In genomic region chr9:23223549-23224077, GRCm38 (mm10) we compare ENCODE assay signal across 8 mouse cellular contexts. TPM values are rescaled to one million over a fixed set of nuclear protein-coding genes. Genes with fewer than 3 reads are reported as not detected.
DNase-seq lines count a peak whose midpoint lies in the region; ATAC-seq and TF ChIP-seq lines count a peak whose summit lies in the region.

No protein-coding gene starts in this region.

- intact Hi-C loops in heart, postnatal 10 days (cut with DNase I) = no loop called here

- peaks cover 2 to 8% of the 10 kb centered on the region in 2 experiments for H3K4me1 ChIP-seq in heart, embryonic 14.5 days (ENCODE audit: control insufficient read depth in 2 of 2, insufficient read depth in 2 of 2, low read length in 2 of 2)
- H3K4me1 ChIP-seq in embryonic facial prominence, embryonic 13.5 days = peaks cover 22% of the 10 kb centered on the region
- H3K4me1 ChIP-seq in limb, embryonic 14.5 days (ENCODE audit: control insufficient read depth, insufficient read depth, low read length) = peaks cover 15% of the 10 kb centered on the region
- H3K4me1 ChIP-seq in stomach, embryonic 14.5 days (ENCODE audit: control insufficient read depth, insufficient read depth, low read length) = no peaks in the 10 kb centered on the region

- peak overlapping the region; percentile 79 for H3K9ac ChIP-seq in heart, embryonic 14.5 days (ENCODE audit: low read length)
- peak overlapping the region; percentile 83 for H3K9ac ChIP-seq in embryonic facial prominence, embryonic 13.5 days
- H3K9ac ChIP-seq in limb, embryonic 14.5 days (ENCODE audit: low read depth, low read length, severe bottlenecking) = peak overlapping the region; percentile 70
- H3K9ac ChIP-seq in stomach, embryonic 14.5 days (replicated peaks; ENCODE audit: low read depth, low read length) = peak overlapping the region; percentile 57; the same call in 1 of the 2 replicates

- H3K4me3 ChIP-seq in heart, embryonic 14.5 days (ENCODE audit: control insufficient read depth in 1 of 2, insufficient read depth in 1 of 2, low read depth in 1 of 2, low read length in 2 of 2) = peak overlapping the region; percentile 81 to 94
- peak overlapping the region; percentile 48 for H3K4me3 ChIP-seq in C2C12 (ENCODE audit: insufficient read depth, poor library complexity, severe bottlenecking)
- peak overlapping the region; percentile 70 for H3K4me3 ChIP-seq in embryonic facial prominence, embryonic 13.5 days
- peak overlapping the region; percentile 70 for H3K4me3 ChIP-seq in limb, embryonic 14.5 days (replicated peaks; ENCODE audit: low read length)
- peak overlapping the region; percentile 65 for H3K4me3 ChIP-seq in stomach, embryonic 14.5 days (ENCODE audit: low read depth, low read length)

- H3K79me3 ChIP-seq in C2C12 (ENCODE audit: low read depth) = no peaks in the 10 kb centered on the region

- H3K9me3 ChIP-seq in heart, embryonic 14.5 days (ENCODE audit: control insufficient read depth, low read length) = no peaks in the 10 kb centered on the region
- H3K9me3 ChIP-seq in embryonic facial prominence, embryonic 13.5 days = no peaks in the 10 kb centered on the region
- no peaks in the 10 kb centered on the region for H3K9me3 ChIP-seq in limb, embryonic 14.5 days (ENCODE audit: control insufficient read depth, low read length)
- H3K9me3 ChIP-seq in stomach, embryonic 14.5 days (ENCODE audit: control insufficient read depth, low read depth, low read length) = no peaks in the 10 kb centered on the region

- peaks cover 20% of the 10 kb centered on the region for H3K27me3 ChIP-seq in heart, embryonic 14.5 days (ENCODE audit: control insufficient read depth, insufficient read depth, low read length)
- no peaks in the 10 kb centered on the region for H3K27me3 ChIP-seq in C2C12 (ENCODE audit: control insufficient read depth, insufficient read depth, insufficient read length)
- H3K27me3 ChIP-seq in embryonic facial prominence, embryonic 13.5 days = peaks cover 75% of the 10 kb centered on the region
- H3K27me3 ChIP-seq in limb, embryonic 14.5 days (ENCODE audit: control insufficient read depth, insufficient read depth, low read length) = peaks cover 27% of the 10 kb centered on the region; the same call in 1 of the 2 replicates
- peaks cover 13% of the 10 kb centered on the region; the same call in 1 of the 2 replicates for H3K27me3 ChIP-seq in stomach, embryonic 14.5 days (ENCODE audit: control insufficient read depth, insufficient read depth, low read length)

- no peak for TF ChIP-seq CTCF in C2C12 (IDR thresholded peaks at IDR 0.05; ENCODE audit: control insufficient read depth, insufficient read depth, insufficient read length)

- DNase-seq in heart, postnatal 10 days = no peak
- no peak for DNase-seq in limb, embryonic 14.5 days (ENCODE audit: low spot score)
- DNase-seq in thymus, postnatal 25 days = no peak
- no peak for DNase-seq in testis, postnatal 10 days (ENCODE audit: low spot score)

- H3K4me2 ChIP-seq in heart, embryonic 14.5 days (ENCODE audit: low read length) = peak overlapping the region; percentile 97
- H3K4me2 ChIP-seq in embryonic facial prominence, embryonic 13.5 days = peak overlapping the region; percentile 97
- peak overlapping the region; percentile 96 for H3K4me2 ChIP-seq in limb, embryonic 14.5 days (replicated peaks; ENCODE audit: low read depth, low read length, severe bottlenecking)
- H3K4me2 ChIP-seq in stomach, embryonic 14.5 days (replicated peaks; ENCODE audit: low read depth, low read length) = peak overlapping the region; percentile 96

- peak overlapping the region in 1 of 2 experiments; percentile 67; a peak in 2 of 4 replicates for H3K27ac ChIP-seq in heart, embryonic 14.5 days (replicated peaks in 1 of 2; ENCODE audit: control insufficient read depth in 1 of 2, insufficient read depth in 1 of 2, low read depth in 2 of 2, low read length in 2 of 2)
- peak overlapping the region; percentile 81; the same call in 1 of the 2 replicates for H3K27ac ChIP-seq in embryonic facial prominence, embryonic 13.5 days
- peak overlapping the region; percentile 67 for H3K27ac ChIP-seq in limb, embryonic 14.5 days (replicated peaks; ENCODE audit: low read depth, low read length)
- H3K27ac ChIP-seq in stomach, embryonic 14.5 days (ENCODE audit: low read length) = no peak overlapping the region

- H3K36me3 ChIP-seq in heart, embryonic 14.5 days (ENCODE audit: control insufficient read depth, insufficient read depth, low read length) = no peaks in the 10 kb centered on the region
- no peaks in the 10 kb centered on the region for H3K36me3 ChIP-seq in C2C12 (ENCODE audit: control insufficient read depth, insufficient read depth)
- no peaks in the 10 kb centered on the region for H3K36me3 ChIP-seq in embryonic facial prominence, embryonic 13.5 days
- H3K36me3 ChIP-seq in limb, embryonic 14.5 days (ENCODE audit: control insufficient read depth, insufficient read depth, low read length) = no peaks in the 10 kb centered on the region
- no peaks in the 10 kb centered on the region for H3K36me3 ChIP-seq in stomach, embryonic 14.5 days (ENCODE audit: control insufficient read depth, insufficient read depth, low read length)

- H3K79me2 ChIP-seq in C2C12 (ENCODE audit: control insufficient read depth, insufficient read depth) = no peaks in the 10 kb centered on the region

- WGBS in heart, embryonic 14.5 days = 2% methylated on average over 29 of the region's 29 CpGs
- WGBS in embryonic facial prominence, embryonic 13.5 days = under 1% methylated on average over 29 of the region's 29 CpGs
- WGBS in limb, embryonic 14.5 days = under 1% methylated on average over 27 of the region's 29 CpGs
- under 1% methylated on average over 29 of the region's 29 CpGs for WGBS in stomach, embryonic 14.5 days

- H3ac ChIP-seq in C2C12 (ENCODE audit: control insufficient read depth, insufficient read length, low read depth) = peak overlapping the region; percentile 94

- ATAC-seq in heart, embryonic 14.5 days (ENCODE audit: insufficient number of reproducible peaks, insufficient read depth, low FRiP score, low read depth) = no peak; the same call in 1 of the 2 replicates
- ATAC-seq in embryonic facial prominence, embryonic 13.5 days (ENCODE audit: insufficient number of reproducible peaks, insufficient read depth, low FRiP score, low TSS enrichment, low read depth) = no peak
- ATAC-seq in limb, embryonic 14.5 days (ENCODE audit: low FRiP score, low read depth) = no peak
- no peak for ATAC-seq in stomach, embryonic 14.5 days (ENCODE audit: insufficient number of reproducible peaks, insufficient read depth, low FRiP score, low read depth)

- TF ChIP-seq POLR2A in limb, embryonic 14.5 days (IDR thresholded peaks at IDR 0.05; ENCODE audit: borderline replicate concordance, extremely low read depth, insufficient read depth, insufficient read length) = no peak

TF ChIP-seq in C2C12, 6 proteins besides CTCF, POLR2A, EP300 and RAD21:
- no peak for TF ChIP-seq MYOD1 (IDR thresholded peaks at IDR 0.05; ENCODE audit: control insufficient read depth, insufficient read length, low read depth)
- TF ChIP-seq CEBPB (IDR thresholded peaks at IDR 0.05; ENCODE audit: low read depth) = no peak
- no peak for TF ChIP-seq MAX (IDR thresholded peaks at IDR 0.05)
- TF ChIP-seq FOSL1 (IDR thresholded peaks at IDR 0.05; ENCODE audit: insufficient read depth, low read length, poor library complexity, severe bottlenecking) = no peak
- TF ChIP-seq MYOG (IDR thresholded peaks at IDR 0.05; ENCODE audit: control insufficient read depth, extremely low read depth, insufficient read length) = no peak
- no peak for TF ChIP-seq USF1 (IDR thresholded peaks at IDR 0.05; ENCODE audit: low read depth)

RNA-seq across cellular contexts. Expression of gene Bmper, which starts 0.7 kb away (rescaled TPM):
- polyA plus RNA-seq in heart, embryonic 14.5 days (2014; fragmentation: Nextera tagmentation; extraction: Ambion mirVana) = 6.5 and 7.9 TPM in 2 replicates
- total RNA-seq in heart, postnatal 10 days (2021) = 1 to 10 TPM; 3.5 to 4.3 TPM
- 1.2 TPM for polyA plus RNA-seq in C2C12 (2012; fragmentation: generic; extraction: Trizol)
- polyA plus RNA-seq in embryonic facial prominence, embryonic 13.5 days (2015; fragmentation: Nextera tagmentation; extraction: Ambion mirVana) = 10.8 and 16.9 TPM in 2 replicates
- 12.1 and 13.1 TPM in 2 replicates for polyA plus RNA-seq in limb, embryonic 14.5 days (2012; rRNA removed)
- polyA plus RNA-seq in limb, embryonic 14.5 days (2014; fragmentation: Nextera tagmentation; extraction: Ambion mirVana) = 15.7 and 16.8 TPM in 2 replicates
- polyA plus RNA-seq in stomach, embryonic 14.5 days (2014; fragmentation: Nextera tagmentation; extraction: Ambion mirVana) = 6.9 and 7.2 TPM in 2 replicates
